Mouse (Mus musculus): ENCODE measurements at regions not wholly inside any gene's neighbourhood (a gene's known extent, or its start where the extent isn't known, plus 50 kb on each side); places are given as distances from the start of the nearest gene placed in this dataset.

DNA sequence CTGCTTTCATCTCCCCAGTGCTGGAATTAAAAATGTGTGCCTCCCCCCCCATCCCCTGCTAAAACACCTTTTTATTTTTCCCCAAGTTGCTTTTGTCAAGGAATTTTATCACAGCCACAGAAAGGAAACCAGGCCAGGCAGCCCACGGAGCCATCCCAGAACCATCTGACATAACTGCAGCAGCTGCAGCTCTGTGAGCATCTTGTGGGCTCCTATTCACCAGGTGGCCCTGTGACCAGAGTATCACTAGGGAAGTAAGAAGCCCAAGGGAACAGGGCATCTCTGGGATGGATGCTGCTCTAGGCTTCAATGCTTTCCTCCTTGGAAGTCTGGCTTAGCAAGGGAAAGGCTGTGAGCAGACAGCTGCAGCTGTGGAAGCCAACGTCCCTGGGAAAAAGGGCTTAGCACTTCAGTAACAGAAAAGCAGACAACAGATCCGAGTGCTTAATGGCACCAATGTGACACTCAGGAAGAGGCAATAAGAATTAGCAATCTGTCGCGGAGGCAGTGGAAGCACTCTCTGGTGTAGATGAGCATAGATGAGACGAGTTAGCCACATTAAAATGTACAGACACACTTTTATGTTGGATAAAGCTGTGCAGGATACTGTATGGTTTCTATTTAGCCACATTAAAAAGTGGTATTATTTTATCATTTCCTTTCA, 1183.0 kb downstream of the 4930447A16Rik start:
- TF ChIP-seq CTCF (IDR thresholded peaks at IDR 0.05; ENCODE audit: extremely low read depth, insufficient read depth, insufficient read length, insufficient replicate concordance) (no peak), POLR2A (IDR thresholded peaks at IDR 0.05; ENCODE audit: low read depth, low read length) (no peak)
